Mouse (Mus musculus): ENCODE measurements at regions not wholly inside any gene's neighbourhood (a gene's known extent, or its start where the extent isn't known, plus 50 kb on each side); places are given as distances from the start of the nearest gene placed in this dataset.

DNA sequence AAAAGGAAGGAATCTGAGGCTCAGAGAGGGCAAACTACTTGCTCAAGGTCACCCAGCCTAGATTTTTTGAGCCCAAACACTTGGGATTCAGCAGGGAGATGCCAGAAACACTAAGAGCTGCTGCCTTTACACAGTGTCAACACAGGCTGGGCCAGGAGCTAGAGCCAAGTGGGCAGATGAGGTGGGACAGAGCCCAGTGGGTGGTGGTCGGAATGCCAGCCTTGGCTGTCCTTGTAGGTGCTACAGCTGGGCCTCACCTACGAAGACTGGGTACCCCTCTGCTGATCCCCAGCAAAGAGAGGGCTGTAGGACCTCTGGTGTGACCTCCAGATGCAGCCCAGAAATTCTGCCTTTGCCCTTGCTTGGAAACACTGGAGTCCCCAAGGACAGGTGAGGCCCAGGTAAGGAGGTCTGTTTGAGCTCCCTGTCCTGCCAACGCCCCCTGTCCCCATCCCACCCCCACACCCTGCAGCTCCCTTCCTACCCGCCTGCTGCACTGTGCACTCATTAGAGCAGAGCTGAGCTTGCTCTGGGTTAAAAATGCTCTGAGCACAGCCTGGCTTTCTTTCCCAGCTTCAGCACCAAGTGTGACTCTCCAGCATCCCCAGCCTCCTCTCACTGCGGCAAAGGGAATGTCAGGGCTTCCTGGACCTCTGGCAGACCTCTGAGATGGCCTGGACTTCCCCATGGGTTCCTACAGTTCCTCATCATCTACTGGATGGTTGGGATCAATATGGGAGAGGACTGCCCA is 76.2 kb downstream of the Cstad start:
- DNase-seq, result no peak

DNA sequence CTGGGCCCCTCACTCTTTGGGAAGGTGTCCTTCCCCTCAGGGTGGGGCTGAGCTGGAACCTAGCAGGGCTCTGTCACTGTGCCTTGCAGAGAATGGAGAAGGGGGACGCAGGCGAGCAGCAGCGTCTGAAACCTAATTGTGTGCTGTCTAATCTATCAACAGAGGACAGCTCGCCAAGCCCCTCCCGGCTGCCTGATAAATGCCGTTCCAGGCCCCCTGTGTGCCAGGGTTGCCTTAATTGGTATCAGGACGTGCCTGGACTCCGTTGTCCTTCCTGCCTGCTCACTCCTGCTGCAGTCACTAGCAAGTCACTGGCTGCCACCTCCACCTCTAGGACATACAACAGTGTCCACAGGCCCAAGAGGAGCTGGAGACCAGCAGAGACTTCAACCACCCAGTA is 72.6 kb downstream of the Cstad start:
- no peak for DNase-seq

DNA sequence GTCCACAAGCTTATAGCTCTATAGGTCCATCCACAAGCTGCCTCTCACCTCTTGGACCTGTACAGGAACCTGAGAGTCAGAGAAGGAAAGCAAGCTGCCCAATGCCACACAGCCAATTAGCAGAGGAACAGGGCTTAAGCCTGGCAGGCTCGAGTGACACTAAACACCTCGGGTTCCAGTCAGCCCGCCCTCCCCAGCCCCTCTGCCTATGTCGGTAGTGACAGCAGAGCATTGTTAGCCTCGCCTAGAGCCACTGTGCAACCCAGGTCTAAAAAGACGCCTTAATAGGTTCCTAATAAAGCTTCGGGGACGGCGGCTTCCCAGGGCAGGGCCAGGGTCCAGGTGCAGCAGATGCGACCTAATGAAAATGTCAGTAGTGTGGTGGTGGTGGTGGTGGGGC is 66.3 kb downstream of the Cstad start:
- no peak for DNase-seq

DNA sequence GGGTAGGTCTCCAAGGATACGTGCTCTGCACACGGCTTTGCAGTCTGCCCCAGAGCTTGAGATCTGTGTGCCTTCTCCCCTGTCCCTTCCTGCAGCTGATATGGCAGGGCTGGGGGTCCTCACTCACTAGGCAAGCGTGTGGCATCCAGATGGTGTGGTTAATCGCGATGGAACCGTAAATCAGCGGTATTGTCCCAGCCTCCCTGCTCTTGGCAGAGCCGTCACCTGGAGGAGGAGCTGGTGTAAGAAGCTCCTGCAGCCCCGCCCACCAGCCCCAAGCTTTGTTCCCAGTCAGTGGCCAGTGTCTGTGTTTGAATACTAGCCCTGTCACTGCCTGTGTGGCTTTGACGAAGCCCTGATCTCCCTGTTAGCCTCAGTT is 65.8 kb downstream of the Cstad start:
- DNase-seq, result no peak

DNA sequence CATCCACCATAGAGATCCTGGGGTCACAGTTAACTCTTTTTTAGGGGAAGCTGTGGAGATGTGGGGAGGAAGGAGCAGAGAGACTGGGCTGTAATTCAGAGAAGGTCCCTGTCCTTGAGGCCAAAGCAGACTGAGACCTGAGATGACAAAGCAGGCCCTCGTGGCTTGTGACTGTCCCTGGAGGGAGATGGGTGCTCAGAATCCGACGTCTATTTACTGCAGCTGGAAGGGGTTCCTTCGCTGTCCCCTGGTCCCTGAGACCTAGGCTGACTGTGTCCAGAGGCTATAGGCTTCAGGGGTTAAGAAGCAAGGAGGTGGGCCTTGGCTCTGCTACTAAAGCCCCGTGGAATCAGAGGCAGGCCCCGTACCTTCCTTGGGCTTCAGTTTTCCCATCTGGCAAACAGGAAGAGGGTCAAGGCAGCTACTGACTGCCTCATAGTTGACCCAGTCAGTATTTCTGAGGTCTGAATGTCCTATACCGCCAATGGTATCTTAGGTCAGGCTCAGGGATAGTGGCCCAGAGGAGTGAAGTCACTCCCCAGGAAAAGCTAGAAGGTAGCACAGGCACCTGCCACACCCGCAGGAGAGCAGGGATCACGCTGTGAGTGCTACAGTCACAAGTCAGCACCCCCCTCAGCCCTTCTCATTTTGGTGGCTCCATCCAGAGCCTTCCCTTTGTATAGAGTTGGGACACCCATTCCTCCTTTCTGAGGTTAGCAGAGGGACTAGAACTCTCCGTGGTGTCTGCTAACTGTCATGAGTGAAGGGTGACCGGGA is 65.2 kb downstream of the Cstad start:
- no peak for DNase-seq

DNA sequence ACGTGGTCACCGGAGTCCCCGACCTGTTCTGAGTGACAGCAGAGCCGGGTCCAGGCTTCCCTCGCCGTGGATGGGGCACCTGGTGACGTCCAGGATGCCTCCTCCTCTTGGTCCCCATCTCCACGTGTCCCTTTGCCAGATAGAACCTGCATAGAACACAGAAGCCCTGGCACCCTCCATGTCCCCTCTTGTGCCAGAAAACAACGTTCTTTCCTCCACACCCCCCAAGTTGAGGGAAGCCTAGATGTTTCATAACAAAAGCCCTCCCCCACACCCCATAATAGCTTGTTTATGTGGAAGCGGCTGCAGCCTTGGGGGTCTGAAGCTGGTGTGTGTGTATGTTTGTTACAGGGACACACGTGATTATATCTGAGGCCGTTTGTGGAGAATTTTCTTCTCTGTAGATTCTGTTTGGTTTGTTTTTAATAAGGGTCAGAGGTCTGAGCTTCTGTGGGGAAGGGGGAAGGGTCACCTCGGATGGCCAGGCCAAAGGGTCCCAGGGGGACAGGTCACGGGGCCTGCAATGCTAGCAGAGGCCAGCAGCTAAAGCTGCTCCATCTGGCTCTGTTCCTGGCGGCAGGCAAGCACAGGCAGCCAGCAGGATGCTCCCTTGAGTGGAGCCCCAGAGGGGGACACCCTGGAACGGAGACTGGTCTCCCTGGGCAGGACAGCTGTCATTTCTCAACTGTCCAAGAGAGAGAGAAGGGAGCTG is 64.2 kb downstream of the Cstad start:
- DNase-seq, result peak; percentile 54

Data from right cerebral cortex, postnatal 14 days (tissue).